Mouse (Mus musculus): Measurements from ENCODE around the gene Mylk3. TPM values are rescaled to one million over a fixed set of nuclear protein-coding genes. Genes with fewer than 3 reads are reported as not detected.

Gene Mylk3
- polyA plus RNA-seq, 1 experiment from 2014 or later, result 24.2 TPM

- 57% methylated on average over 6 of the region's 6 CpGs for WGBS (ENCODE audit: insufficient replicate concordance)
These were observed 21.0 kb downstream of the Mylk3 start for GRCm38 (mm10) chr8:85365176-85365575.

GRCm38 (mm10) chr8:85364628-85365027, 21.5 kb downstream of the Mylk3 start:
- Histone ChIP-seq H3K4me2 (ENCODE audit: low read depth, low read length) (no peak overlapping the region), H3K4me1 (ENCODE audit: insufficient read depth) (peaks cover 10% of the 10 kb centered on the region; the same call in 1 of the 2 replicates)

More at GRCm38 (mm10) chr8:85365176-85365575, 21.0 kb downstream of the Mylk3 start:
- DNase-seq (no peak), ATAC-seq (no peak)
- no peak overlapping the region for H3K9ac ChIP-seq (replicated peaks)
- no peaks in the 10 kb centered on the region for H3K27me3 ChIP-seq (ENCODE audit: insufficient read depth, low read length)
- H3K36me3 ChIP-seq (replicated peaks; ENCODE audit: insufficient read depth, low read length), result 0 out of 2 replicates have a peak, but pooled peaks cover 1% of the 10 kb centered on the region
- no peak overlapping the region for H3K4me2 ChIP-seq (ENCODE audit: low read depth, low read length)
- no peak overlapping the region for H3K4me3 ChIP-seq (ENCODE audit: low read depth, low read length)
- no peak for TF ChIP-seq CTCF (IDR thresholded peaks at IDR 0.05; ENCODE audit: low read depth)
- TF ChIP-seq EP300 (IDR thresholded peaks at IDR 0.05; ENCODE audit: low read depth), result no peak
- H3K4me1 ChIP-seq (ENCODE audit: insufficient read depth), result peaks cover 10% of the 10 kb centered on the region; the same call in 1 of the 2 replicates
- H3K27ac ChIP-seq (ENCODE audit: low read depth), result peak overlapping the region; percentile 26
- no peaks in the 10 kb centered on the region for H3K9me3 ChIP-seq (ENCODE audit: low read length)

GRCm38 (mm10) chr8:85363406-85363805, 22.7 kb downstream of the Mylk3 start:
- Histone ChIP-seq H3K27me3 (ENCODE audit: insufficient read depth, low read length) (no peaks in the 10 kb centered on the region), H3K4me3 (ENCODE audit: low read depth, low read length) (no peak overlapping the region), H3K36me3 (replicated peaks; ENCODE audit: insufficient read depth, low read length) (peaks cover 8% of the 10 kb centered on the region; the same call in 1 of the 2 replicates), H3K4me1 (ENCODE audit: insufficient read depth) (peaks cover 10% of the 10 kb centered on the region; the same call in 1 of the 2 replicates), H3K9ac (replicated peaks) (no peak overlapping the region), H3K4me2 (ENCODE audit: low read depth, low read length) (0 out of 2 replicates have a peak overlapping the region, but pooled peaks have one; percentile 6), H3K9me3 (ENCODE audit: low read length) (no peaks in the 10 kb centered on the region), H3K27ac (ENCODE audit: low read depth) (no peak overlapping the region)
- DNase-seq (no peak), ATAC-seq (peak; percentile 47)
- 51% methylated on average over 6 of the region's 6 CpGs for WGBS (ENCODE audit: insufficient replicate concordance)
- no peak for TF ChIP-seq CTCF (IDR thresholded peaks at IDR 0.05; ENCODE audit: low read depth)
- TF ChIP-seq EP300 (IDR thresholded peaks at IDR 0.05; ENCODE audit: low read depth), result peak; percentile 65

More at GRCm38 (mm10) chr8:85364628-85365027, 21.5 kb downstream of the Mylk3 start:
- no peak overlapping the region for H3K4me3 ChIP-seq (ENCODE audit: low read depth, low read length)
- no peak for TF ChIP-seq EP300 (IDR thresholded peaks at IDR 0.05; ENCODE audit: low read depth)
- no peak for TF ChIP-seq CTCF (IDR thresholded peaks at IDR 0.05; ENCODE audit: low read depth)
- H3K27ac ChIP-seq (ENCODE audit: low read depth), result peak overlapping the region; percentile 26; the same call in 1 of the 2 replicates
- H3K36me3 ChIP-seq (replicated peaks; ENCODE audit: insufficient read depth, low read length), result 0 out of 2 replicates have a peak, but pooled peaks cover 3% of the 10 kb centered on the region
- WGBS (ENCODE audit: insufficient replicate concordance), result 84% methylated on average over 11 of the region's 11 CpGs
- DNase-seq, result no peak
- no peak overlapping the region for H3K9ac ChIP-seq (replicated peaks)
- no peak for ATAC-seq
- no peaks in the 10 kb centered on the region for H3K9me3 ChIP-seq (ENCODE audit: low read length)
- no peaks in the 10 kb centered on the region for H3K27me3 ChIP-seq (ENCODE audit: insufficient read depth, low read length)

GRCm38 (mm10) chr8:85362211-85362610, 23.9 kb downstream of the Mylk3 start:
- Histone ChIP-seq H3K36me3 (replicated peaks; ENCODE audit: insufficient read depth, low read length) (peaks cover 16% of the 10 kb centered on the region; the same call in 1 of the 2 replicates), H3K9me3 (ENCODE audit: low read length) (no peaks in the 10 kb centered on the region), H3K4me1 (ENCODE audit: insufficient read depth) (peaks cover 10% of the 10 kb centered on the region; the same call in 1 of the 2 replicates), H3K27me3 (ENCODE audit: insufficient read depth, low read length) (no peaks in the 10 kb centered on the region), H3K9ac (replicated peaks) (no peak overlapping the region), H3K4me3 (ENCODE audit: low read depth, low read length) (no peak overlapping the region), H3K4me2 (ENCODE audit: low read depth, low read length) (no peak overlapping the region), H3K27ac (ENCODE audit: low read depth) (no peak overlapping the region)
- DNase-seq, result no peak
- TF ChIP-seq EP300 (IDR thresholded peaks at IDR 0.05; ENCODE audit: low read depth) (no peak), CTCF (IDR thresholded peaks at IDR 0.05; ENCODE audit: low read depth) (no peak)
- no peak for ATAC-seq
- WGBS (ENCODE audit: insufficient replicate concordance), result 80% methylated on average over 4 of the region's 4 CpGs

GRCm38 (mm10) chr8:85353287-85353686, 32.9 kb downstream of the Mylk3 start:
- DNase-seq (no peak), ATAC-seq (no peak)
- no peak overlapping the region for H3K4me2 ChIP-seq (ENCODE audit: low read depth, low read length)
- H3K4me1 ChIP-seq (ENCODE audit: insufficient read depth), result no peaks in the 10 kb centered on the region
- H3K27me3 ChIP-seq (ENCODE audit: insufficient read depth, low read length), result no peaks in the 10 kb centered on the region
- H3K4me3 ChIP-seq (ENCODE audit: low read depth, low read length), result no peak overlapping the region
- H3K36me3 ChIP-seq (replicated peaks; ENCODE audit: insufficient read depth, low read length), result peaks cover 32% of the 10 kb centered on the region
- H3K27ac ChIP-seq (ENCODE audit: low read depth), result no peak overlapping the region
- no peak overlapping the region for H3K9ac ChIP-seq (replicated peaks)
- TF ChIP-seq CTCF (IDR thresholded peaks at IDR 0.05; ENCODE audit: low read depth), result no peak
- no peak for TF ChIP-seq EP300 (IDR thresholded peaks at IDR 0.05; ENCODE audit: low read depth)
- no peaks in the 10 kb centered on the region for H3K9me3 ChIP-seq (ENCODE audit: low read length)
- WGBS (ENCODE audit: insufficient replicate concordance), result 90% methylated on average over 4 of the region's 4 CpGs

- TF ChIP-seq EP300 (IDR thresholded peaks at IDR 0.05; ENCODE audit: low read depth) (no peak), CTCF (IDR thresholded peaks at IDR 0.05; ENCODE audit: low read depth) (no peak)
- no peak overlapping the region for H3K27ac ChIP-seq (ENCODE audit: low read depth)
- H3K9me3 ChIP-seq (ENCODE audit: low read length), result no peaks in the 10 kb centered on the region
- ATAC-seq (no peak), DNase-seq (no peak)
- H3K36me3 ChIP-seq (replicated peaks; ENCODE audit: insufficient read depth, low read length), result no peaks in the 10 kb centered on the region; the same call in 1 of the 2 replicates
- H3K4me3 ChIP-seq (ENCODE audit: low read depth, low read length), result no peak overlapping the region
- no peak overlapping the region for H3K4me2 ChIP-seq (ENCODE audit: low read depth, low read length)
- H3K9ac ChIP-seq (replicated peaks), result no peak overlapping the region
- H3K27me3 ChIP-seq (ENCODE audit: insufficient read depth, low read length), result no peaks in the 10 kb centered on the region
- 86% methylated on average over 5 of the region's 5 CpGs for WGBS (ENCODE audit: insufficient replicate concordance)
- H3K4me1 ChIP-seq (ENCODE audit: insufficient read depth), result peaks cover 5% of the 10 kb centered on the region; the same call in 1 of the 2 replicates
These were observed 46.1 kb downstream of the Mylk3 start for GRCm38 (mm10) chr8:85339871-85340573.
